Mouse (Mus musculus) heart, adult 9 months (tissue): ENCODE results near the gene Galnt18.

Experiments
- DNase-seq, 2 experiments: peaks; one replicate each; pipeline ENCODE4 v3.0.0; 2022; ENCODE audit warnings: low spot score in 2 of 2

Gene Galnt18

GRCm38 (mm10) chr7:111779504-111780242, at the start of gene Galnt18:
Gene Galnt18 (minus strand): TSS chr7:111779977.
- DNase-seq, result peak; percentile 94

- DNase-seq, result peak; percentile 5 to 15
Measured at GRCm38 (mm10) chr7:111827337-111827736, 47.6 kb upstream of the Galnt18 start.

GRCm38 (mm10) chr7:111813093-111813492, 33.3 kb upstream of the Galnt18 start:
- DNase-seq, result no peak

GRCm38 (mm10) chr7:111811036-111811435, 31.3 kb upstream of the Galnt18 start:
- DNase-seq, result no peak

- no peak for DNase-seq
Measured at GRCm38 (mm10) chr7:111809796-111810195, 30.0 kb upstream of the Galnt18 start.

- DNase-seq, result no peak
Measured at GRCm38 (mm10) chr7:111806083-111806482, 26.3 kb upstream of the Galnt18 start.

- no peak for DNase-seq
Measured at GRCm38 (mm10) chr7:111804646-111805045, 24.9 kb upstream of the Galnt18 start.

GRCm38 (mm10) chr7:111800785-111801184, 21.0 kb upstream of the Galnt18 start:
- no peak for DNase-seq

- no peak for DNase-seq
Measured at GRCm38 (mm10) chr7:111800120-111800519, 20.3 kb upstream of the Galnt18 start.

- DNase-seq, result peak; percentile 68 to 73
Measured at GRCm38 (mm10) chr7:111799021-111799420, 19.2 kb upstream of the Galnt18 start.

GRCm38 (mm10) chr7:111797337-111798010, 17.7 kb upstream of the Galnt18 start:
- DNase-seq, result peak; percentile 51 to 67

GRCm38 (mm10) chr7:111795059-111795458, 15.3 kb upstream of the Galnt18 start:
- no peak for DNase-seq

- no peak for DNase-seq
Measured at GRCm38 (mm10) chr7:111792154-111792553, 12.4 kb upstream of the Galnt18 start.

- DNase-seq, result no peak
Measured at GRCm38 (mm10) chr7:111791347-111791746, 11.6 kb upstream of the Galnt18 start.

- no peak for DNase-seq
Measured at GRCm38 (mm10) chr7:111787921-111788320, 8.1 kb upstream of the Galnt18 start.

- DNase-seq, result no peak
Measured at GRCm38 (mm10) chr7:111785478-111785877, 5.7 kb upstream of the Galnt18 start.

GRCm38 (mm10) chr7:111782126-111782525, 2.3 kb upstream of the Galnt18 start:
- DNase-seq, result peak; percentile 42 to 48

GRCm38 (mm10) chr7:111781316-111781715, 1.5 kb upstream of the Galnt18 start:
- DNase-seq, result peak; percentile 44 to 64

GRCm38 (mm10) chr7:111778789-111779503, 831 bp downstream of the Galnt18 start:
- peak in 1 of 2 experiments; percentile 17 for DNase-seq

- DNase-seq, result peak in 1 of 2 experiments; percentile 16
Measured at GRCm38 (mm10) chr7:111778212-111778611, 1.6 kb downstream of the Galnt18 start.

GRCm38 (mm10) chr7:111777186-111777585, 2.6 kb downstream of the Galnt18 start:
- DNase-seq, result no peak

GRCm38 (mm10) chr7:111776160-111776559, 3.6 kb downstream of the Galnt18 start:
- peak; percentile 19 to 26 for DNase-seq
